Mouse (Mus musculus): ENCODE measurements around the gene Pdcd1.
"Not testable (repeated sequence)": the region's sequence is repeated elsewhere in the genome, so short reads cannot be mapped to it uniquely, and the experiment has no call there.

Pdcd1 gene

GRCm38 (mm10) chr1:94052373-94052772 is at the start of gene Pdcd1:
Pdcd1 (minus strand) TSS chr1:94052553.
- no peak for DNase-seq (ENCODE audit: low spot score)

DNA sequence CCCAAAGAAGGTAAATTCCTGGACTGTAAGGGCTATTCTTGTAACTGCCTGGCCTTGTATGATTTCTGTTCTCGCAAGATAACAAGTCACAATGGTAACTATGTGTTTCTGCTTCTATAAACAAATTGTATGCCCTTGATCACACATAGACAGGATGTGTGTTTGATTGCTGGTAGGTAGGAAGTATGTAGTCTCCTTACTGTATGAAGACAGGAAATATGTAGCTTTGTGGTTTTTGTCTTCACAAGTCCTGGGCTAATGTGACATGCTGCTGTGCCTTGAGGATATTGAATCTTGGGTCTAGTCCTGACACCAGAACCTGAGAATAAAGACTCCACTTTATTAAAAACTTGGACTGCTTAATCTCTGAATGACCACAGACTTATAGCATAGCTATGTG is 39.4 kb upstream of the Pdcd1 start:
- DNase-seq (ENCODE audit: low spot score) = no peak

- DNase-seq (ENCODE audit: low spot score) = no peak
Measured at GRCm38 (mm10) chr1:94086311-94086898, 34.1 kb upstream of the Pdcd1 start.

- DNase-seq (ENCODE audit: low spot score) = no peak
Measured at GRCm38 (mm10) chr1:94085324-94086105, 33.2 kb upstream of the Pdcd1 start.

GRCm38 (mm10) chr1:94081761-94082160 is 29.4 kb upstream of the Pdcd1 start:
- no peak for DNase-seq (ENCODE audit: low spot score)

GRCm38 (mm10) chr1:94081191-94081590 is 28.8 kb upstream of the Pdcd1 start:
- DNase-seq (ENCODE audit: low spot score) = no peak

GRCm38 (mm10) chr1:94080718-94081117 is 28.4 kb upstream of the Pdcd1 start:
- no peak for DNase-seq (ENCODE audit: low spot score)

- DNase-seq (ENCODE audit: low spot score) = peak; percentile 95
Measured at GRCm38 (mm10) chr1:94078835-94079440, 26.6 kb upstream of the Pdcd1 start.

- no peak for DNase-seq (ENCODE audit: low spot score)
Measured at GRCm38 (mm10) chr1:94078314-94078713, 26.0 kb upstream of the Pdcd1 start.

GRCm38 (mm10) chr1:94076702-94077101 is 24.3 kb upstream of the Pdcd1 start:
- no peak for DNase-seq (ENCODE audit: low spot score)

DNA sequence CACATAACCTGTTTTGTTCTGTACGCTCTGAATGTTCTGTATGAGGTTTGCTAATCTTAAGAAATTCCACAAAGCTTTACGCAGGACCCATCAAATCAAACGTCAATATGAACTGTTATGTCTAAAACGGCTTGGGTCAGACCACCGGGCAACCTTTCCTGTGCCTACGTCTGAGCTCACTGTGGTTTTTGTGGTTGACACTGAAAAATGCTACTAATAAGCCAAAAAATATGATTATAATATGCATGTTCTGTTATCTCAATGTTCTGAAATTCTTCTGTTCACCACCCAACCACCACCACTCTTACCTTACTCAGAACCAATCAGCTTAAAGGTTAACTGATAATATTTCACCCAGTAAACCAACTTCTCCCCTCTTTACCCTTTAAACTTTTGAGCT is 22.4 kb upstream of the Pdcd1 start:
- no peak for DNase-seq (ENCODE audit: low spot score)

DNA sequence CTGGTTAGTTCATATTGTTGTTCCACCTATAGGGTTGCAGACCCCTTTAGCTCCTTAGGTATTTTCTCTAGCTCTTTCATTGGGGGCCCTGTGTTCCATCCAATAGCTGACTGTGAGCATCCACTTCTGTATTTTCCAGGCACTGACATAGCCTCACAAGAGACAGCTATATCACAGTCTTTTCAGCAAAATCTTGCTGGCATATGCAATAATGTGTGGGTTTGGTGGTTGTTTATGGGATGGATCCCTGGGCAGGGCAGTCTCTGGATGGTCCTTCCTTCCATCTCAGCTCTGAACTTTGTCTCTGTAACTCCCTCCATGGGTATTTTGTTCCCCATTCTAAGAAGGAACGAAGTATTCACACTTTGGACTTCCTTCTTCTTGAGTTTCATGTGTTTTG is 5.9 kb upstream of the Pdcd1 start:
- DNase-seq (ENCODE audit: low spot score) = not testable (repeated sequence)

DNA sequence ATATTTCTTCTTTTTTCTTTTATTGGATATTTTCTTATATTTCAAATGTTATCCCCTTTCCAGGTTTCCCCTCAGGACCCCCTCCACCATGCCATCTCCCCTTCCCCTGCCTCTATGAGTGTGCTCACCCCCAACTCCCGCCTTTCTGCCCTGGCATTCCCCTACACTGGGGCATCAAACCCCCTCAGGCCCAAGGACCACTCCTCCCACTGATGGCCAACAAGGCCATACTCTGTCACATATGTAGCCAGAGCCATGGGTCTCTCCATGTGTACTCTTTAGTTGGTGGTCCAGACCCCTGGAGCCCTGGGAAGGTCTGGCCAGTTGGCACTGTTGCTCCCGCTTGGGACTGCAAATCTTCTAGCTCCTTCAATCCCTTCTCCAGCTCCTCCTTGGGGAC is 5.0 kb upstream of the Pdcd1 start:
- no peak for DNase-seq (ENCODE audit: low spot score)

- DNase-seq (ENCODE audit: low spot score) = peak; percentile 63
Measured at GRCm38 (mm10) chr1:94055966-94056365, 3.6 kb upstream of the Pdcd1 start.

DNA sequence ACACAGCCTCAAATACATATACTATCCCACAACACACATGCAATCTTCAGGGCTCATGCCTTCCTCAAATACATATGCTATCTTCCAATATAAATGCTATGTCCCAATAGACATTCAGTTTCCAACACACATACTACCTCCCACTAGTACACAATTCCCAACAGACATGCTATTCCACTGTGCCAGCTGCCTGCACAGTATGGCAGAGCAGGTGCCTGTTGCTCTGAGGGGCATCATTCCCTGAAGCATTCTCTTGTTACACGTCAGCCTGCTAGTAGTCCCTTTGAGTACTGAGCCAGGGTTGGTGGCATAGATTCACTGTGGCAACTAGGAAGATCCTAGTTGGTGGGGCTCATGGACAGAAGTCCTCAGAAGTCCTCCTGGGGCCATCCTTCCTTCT is 2.1 kb upstream of the Pdcd1 start:
- no peak for DNase-seq (ENCODE audit: low spot score)

DNA sequence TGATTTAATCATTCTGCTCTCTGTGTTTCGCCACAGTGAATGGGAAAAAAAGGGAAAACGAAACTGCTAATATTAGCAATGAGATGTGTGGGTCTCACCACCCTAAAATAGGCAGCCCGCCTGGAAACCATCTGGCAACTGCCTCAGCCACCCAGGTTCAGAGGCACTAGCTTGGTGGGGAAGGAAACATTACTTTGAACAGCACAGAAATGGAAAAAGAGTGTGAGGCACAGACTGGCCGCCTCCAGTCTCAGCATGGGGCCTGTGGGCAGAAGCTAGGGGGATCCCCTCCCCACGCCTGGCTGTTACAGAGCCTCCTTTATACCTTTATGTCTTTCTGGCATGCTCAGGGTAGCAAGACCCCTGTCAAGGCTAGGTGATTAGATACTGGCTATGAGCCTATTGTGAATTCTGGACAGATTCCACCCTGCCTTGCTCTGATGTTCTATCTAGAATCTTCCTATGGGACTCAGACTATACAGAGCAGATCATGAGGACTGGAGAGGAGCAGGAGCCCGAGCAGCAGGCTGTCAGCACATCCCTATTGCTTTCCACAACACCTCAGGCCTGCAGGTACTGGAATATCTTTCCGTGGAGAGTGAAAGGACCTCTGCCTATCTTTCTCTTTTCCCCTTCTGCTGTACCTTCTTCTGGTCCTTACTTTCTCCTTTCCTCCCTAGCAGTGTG is 1.3 kb upstream of the Pdcd1 start:
- DNase-seq (ENCODE audit: low spot score) = peak; percentile 85

DNA sequence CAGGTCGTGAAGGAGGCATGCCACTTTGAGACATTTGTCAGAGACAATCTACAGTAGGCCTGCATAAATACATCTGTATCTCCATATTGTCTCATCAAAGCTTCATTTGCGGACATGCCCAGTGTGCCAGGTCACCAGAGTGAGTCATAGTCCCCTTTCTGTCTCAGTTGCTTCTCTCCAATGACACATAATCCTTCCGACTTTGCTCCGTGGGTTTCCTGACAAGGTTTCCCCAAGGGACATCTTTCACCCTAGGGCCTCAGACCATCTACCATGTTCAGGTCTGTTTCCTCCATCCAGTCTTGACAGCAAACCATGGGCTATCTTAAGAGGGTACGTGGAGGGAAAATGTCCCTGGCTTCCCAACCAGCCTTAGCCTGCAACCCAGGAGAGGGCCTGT is 1.2 kb downstream of the Pdcd1 start:
- DNase-seq (ENCODE audit: low spot score) = no peak

DNA sequence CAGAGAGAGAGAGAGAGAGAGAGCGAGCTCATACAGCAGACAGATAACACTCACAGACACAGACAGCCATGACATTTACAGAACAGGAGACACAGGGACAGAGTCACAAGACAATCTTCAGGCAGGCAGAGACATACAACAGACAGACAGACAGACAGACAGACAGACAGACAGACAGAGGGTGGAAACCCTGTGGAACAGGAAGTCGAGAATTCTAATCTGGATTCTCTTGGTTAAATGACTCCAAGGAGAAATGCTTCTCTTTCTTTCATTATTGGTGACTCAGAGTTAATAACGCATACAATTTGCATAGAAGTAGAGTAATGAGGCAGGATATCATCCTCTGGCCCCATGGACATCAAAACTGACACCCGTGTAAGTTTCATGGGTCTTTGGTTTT is 5.8 kb downstream of the Pdcd1 start:
- DNase-seq (ENCODE audit: low spot score) = no peak

DNA sequence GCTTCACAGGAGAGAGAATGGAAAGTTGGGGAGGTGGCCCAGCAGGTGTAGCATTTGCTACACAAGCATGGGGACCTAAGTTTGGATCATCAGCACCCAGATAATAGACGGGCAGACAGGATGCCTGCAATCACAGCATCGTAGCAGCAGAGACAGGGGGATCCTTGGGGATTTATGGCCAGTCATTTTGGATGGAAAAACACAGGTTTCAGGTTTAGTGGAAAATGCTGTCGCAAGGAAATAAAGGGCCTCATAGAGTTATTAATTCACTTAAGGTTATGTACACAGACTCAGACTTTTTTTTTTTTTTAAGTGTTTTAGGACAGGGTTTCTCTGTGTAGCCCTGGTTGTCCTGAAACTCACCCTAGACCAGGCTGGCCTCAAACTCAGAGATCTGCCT is 6.8 kb downstream of the Pdcd1 start:
- no peak for DNase-seq (ENCODE audit: low spot score)

DNA sequence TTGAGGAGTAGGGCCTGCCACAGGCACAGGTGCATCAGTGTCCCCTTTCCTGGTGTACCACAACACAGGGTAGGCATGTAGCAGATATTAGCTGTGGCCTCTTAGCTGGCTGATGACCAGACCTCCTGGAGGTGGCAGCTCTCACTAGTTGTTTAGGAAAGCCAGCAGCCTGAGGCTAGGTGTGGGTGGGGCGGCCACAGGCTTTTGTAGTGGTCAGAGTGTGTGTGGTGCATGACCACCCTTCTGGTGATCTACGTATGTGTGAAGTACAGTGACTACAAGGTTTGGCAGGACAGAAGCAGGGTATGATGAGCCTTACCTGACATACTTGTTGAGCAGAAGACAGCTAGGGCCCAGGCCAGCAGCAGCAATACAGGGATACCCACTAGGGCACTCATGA is 12.0 kb downstream of the Pdcd1 start:
- DNase-seq (ENCODE audit: low spot score) = no peak

DNA sequence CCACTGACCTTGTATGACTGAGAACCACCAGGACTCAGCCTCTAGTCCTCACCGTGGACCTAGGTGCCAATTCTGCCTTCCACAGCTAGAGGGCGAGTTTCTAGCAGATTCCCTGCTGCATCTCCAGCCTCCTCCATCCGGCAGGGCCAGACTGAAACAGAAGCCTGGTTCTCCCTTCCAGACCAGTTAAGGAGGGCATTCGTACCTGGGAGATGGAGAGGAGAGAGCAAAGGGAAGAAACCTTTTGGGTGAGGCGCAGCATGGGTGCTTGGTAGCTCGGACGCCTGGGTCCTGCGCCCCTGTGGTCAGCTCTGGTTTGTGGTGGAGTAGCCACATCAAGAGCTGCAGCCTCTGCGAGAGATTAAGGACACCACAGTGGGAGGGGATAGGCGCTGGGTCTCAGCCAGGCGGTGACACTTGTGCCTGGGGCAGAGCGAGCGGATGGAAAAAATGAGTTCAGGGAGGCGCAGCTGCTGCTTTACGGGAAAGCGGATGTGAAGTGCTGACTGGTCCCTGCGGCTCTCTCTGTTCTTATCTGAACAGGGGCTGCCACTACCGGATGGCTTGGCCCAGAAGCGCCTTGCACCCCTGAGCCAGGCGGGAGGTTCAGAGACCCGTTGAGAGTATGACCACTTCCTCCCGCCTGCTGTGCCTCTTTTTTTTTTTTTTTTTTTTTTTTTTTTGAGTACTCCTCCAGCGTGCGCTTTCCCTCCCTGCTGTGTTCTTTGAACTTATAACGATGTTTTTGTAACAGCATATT is 17.2 kb downstream of the Pdcd1 start:
- peak; percentile 90 for DNase-seq (ENCODE audit: low spot score)

GRCm38 (mm10) chr1:94033075-94033602 is 19.2 kb downstream of the Pdcd1 start:
- no peak for DNase-seq (ENCODE audit: low spot score)
